Mouse (Mus musculus) ES-E14 (cell line): ENCODE data around the gene Gpc6.

Experiments
- CHD2 ChIP-seq: IDR thresholded peaks from 2 replicates; pipeline ENCODE4 v1.6.1; 2014; ENCODE audit warnings: mild to moderate bottlenecking, low read depth, low read length, inconsistent platforms
- MAFK ChIP-seq: IDR thresholded peaks from 2 replicates; pipeline ENCODE4 v1.6.1; 2014; ENCODE audit warnings: mild to moderate bottlenecking, low read depth, low read length, inconsistent platforms; ENCODE audit not compliant: insufficient read depth
- ZC3H11A ChIP-seq: IDR thresholded peaks from 2 replicates; pipeline ENCODE4 v1.6.1; 2012; ENCODE audit warnings: low read depth, mild to moderate bottlenecking, inconsistent platforms, low read length, borderline replicate concordance

DNA sequence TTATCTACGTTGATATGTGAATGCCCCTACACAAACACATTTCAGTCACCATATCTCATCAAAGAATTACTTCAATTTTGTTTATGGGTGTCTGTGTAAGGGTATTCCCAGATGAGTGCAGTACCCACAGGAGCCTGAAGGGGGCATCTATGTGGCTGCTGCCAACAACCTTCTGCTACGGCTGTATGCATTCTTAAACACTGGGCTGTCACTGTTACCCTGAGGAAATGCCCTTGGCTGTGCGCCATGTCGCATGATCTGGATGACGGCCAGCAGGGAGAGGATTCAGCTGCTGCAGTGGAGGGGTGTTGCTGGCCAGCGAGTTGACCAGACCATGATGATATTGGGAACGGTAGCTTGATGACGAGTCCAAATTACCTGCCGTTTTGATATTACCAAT, 954.2 kb downstream of the Gpc6 start:
- no peak for TF ChIP-seq MAFK
- TF ChIP-seq CHD2 = no peak
- TF ChIP-seq ZC3H11A = no peak
